ENCODE assay signal across 8 mouse cellular contexts in the genomic region with DNA sequence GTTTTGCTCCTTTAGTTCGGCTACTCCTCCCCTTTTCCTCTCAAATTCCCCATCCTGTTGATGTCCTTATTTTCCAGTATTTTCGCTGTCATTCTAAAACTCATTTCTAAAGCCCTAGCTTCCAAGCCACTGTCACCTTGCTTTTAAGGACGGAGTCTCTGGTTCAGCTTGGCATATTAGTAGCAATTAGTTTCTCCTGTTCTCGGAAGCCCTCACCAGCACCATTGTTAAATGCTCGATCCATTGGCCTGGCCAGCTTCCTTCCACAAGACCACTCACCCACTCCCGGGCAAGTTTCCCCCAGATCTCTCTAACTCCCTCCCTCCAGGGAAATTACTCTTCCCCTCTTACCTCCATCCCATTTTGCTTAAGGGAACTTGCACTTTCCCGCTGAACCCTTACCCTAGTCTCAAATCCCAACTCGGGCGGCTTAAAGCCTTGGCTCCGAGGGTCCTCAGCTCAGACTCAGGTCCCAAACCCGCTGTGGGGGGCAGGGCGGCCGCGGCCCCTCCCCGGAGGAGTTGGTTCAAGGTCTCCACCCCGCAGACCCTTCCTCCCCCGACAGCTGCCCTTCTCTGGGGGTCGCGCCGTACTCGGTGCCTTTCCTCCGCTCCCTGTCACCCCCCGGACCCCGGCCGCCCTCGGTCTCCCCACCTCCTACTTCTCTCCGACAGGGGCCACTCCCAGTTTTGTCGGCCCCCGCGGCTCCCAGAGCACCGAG. TPM values are rescaled to one million over a fixed set of nuclear protein-coding genes. Genes with fewer than 3 reads are reported as not detected.
A peak's percentile ranks its signal among the peaks of the same experiment; 100 is the strongest.
DNase-seq lines count a peak whose midpoint lies in the region; ATAC-seq and TF ChIP-seq lines count a peak whose summit lies in the region.

No protein-coding gene starts in this region.

- TF ChIP-seq EP300 in liver, postnatal 0 days (IDR thresholded peaks at IDR 0.05; ENCODE audit: low read depth): no peak

- H3K4me1 ChIP-seq in lung, embryonic 14.5 days (ENCODE audit: insufficient read depth): peaks cover 11% of the 10 kb centered on the region
- peaks cover 29% of the 10 kb centered on the region for H3K4me1 ChIP-seq in forebrain, embryonic 12.5 days
- H3K4me1 ChIP-seq in hindbrain, embryonic 14.5 days (replicated peaks; ENCODE audit: control insufficient read depth, insufficient read depth, low read length): peaks cover 22% of the 10 kb centered on the region
- H3K4me1 ChIP-seq in liver, postnatal 0 days (ENCODE audit: insufficient read depth): peaks cover 26% of the 10 kb centered on the region

- peak; percentile 31 for DNase-seq in lung, embryonic 14.5 days
- no peak for DNase-seq in lung, postnatal 4 days
- peak; percentile 44 for DNase-seq in adrenal gland, postnatal 25 days
- DNase-seq in hindbrain, embryonic 14.5 days (ENCODE audit: low spot score): no peak
- DNase-seq in liver, postnatal 0 days: no peak
- peak; percentile 11 for DNase-seq in spleen, postnatal 14 days (ENCODE audit: low spot score in 2 of 2)
- no peak for DNase-seq in left cerebral cortex, adult 8-10 months (ENCODE audit: low spot score in 2 of 2)

- H3K27me3 ChIP-seq in lung, embryonic 14.5 days (ENCODE audit: insufficient read depth, low read length): no peaks in the 10 kb centered on the region
- H3K27me3 ChIP-seq in forebrain, embryonic 12.5 days: no peaks in the 10 kb centered on the region
- no peaks in the 10 kb centered on the region for H3K27me3 ChIP-seq in hindbrain, embryonic 14.5 days (ENCODE audit: control insufficient read depth, insufficient read depth, low read length)
- no peaks in the 10 kb centered on the region for H3K27me3 ChIP-seq in liver, postnatal 0 days (ENCODE audit: insufficient read depth, low read length)

- H3K4me2 ChIP-seq in lung, embryonic 14.5 days: peak overlapping the region; percentile 86
- peak overlapping the region; percentile 97 for H3K4me2 ChIP-seq in forebrain, embryonic 12.5 days
- H3K4me2 ChIP-seq in hindbrain, embryonic 14.5 days (replicated peaks): peak overlapping the region; percentile 95
- peak overlapping the region; percentile 99 for H3K4me2 ChIP-seq in liver, postnatal 0 days (ENCODE audit: low read depth, low read length)

- H3K9ac ChIP-seq in lung, embryonic 14.5 days: peak overlapping the region; percentile 88
- peak overlapping the region; percentile 88 for H3K9ac ChIP-seq in forebrain, embryonic 12.5 days
- H3K9ac ChIP-seq in hindbrain, embryonic 14.5 days: peak overlapping the region; percentile 81
- H3K9ac ChIP-seq in liver, postnatal 0 days (replicated peaks): peak overlapping the region; percentile 83

- no peaks in the 10 kb centered on the region for H3K9me3 ChIP-seq in lung, embryonic 14.5 days (ENCODE audit: low read depth, low read length)
- H3K9me3 ChIP-seq in forebrain, embryonic 12.5 days: no peaks in the 10 kb centered on the region
- no peaks in the 10 kb centered on the region for H3K9me3 ChIP-seq in hindbrain, embryonic 14.5 days (ENCODE audit: control insufficient read depth, low read length)
- no peaks in the 10 kb centered on the region for H3K9me3 ChIP-seq in liver, postnatal 0 days (ENCODE audit: low read length)

- peak overlapping the region; percentile 96 for H3K4me3 ChIP-seq in lung, embryonic 14.5 days (ENCODE audit: low read depth, low read length)
- peak overlapping the region; percentile 94 for H3K4me3 ChIP-seq in forebrain, embryonic 12.5 days (replicated peaks)
- peak overlapping the region; percentile 99 for H3K4me3 ChIP-seq in hindbrain, embryonic 14.5 days (replicated peaks; ENCODE audit: low read length)
- peak overlapping the region; percentile 74 for H3K4me3 ChIP-seq in liver, postnatal 0 days (ENCODE audit: low read depth, low read length)

- H3K36me3 ChIP-seq in lung, embryonic 14.5 days (ENCODE audit: insufficient read depth): 0 out of 2 replicates have a peak, but pooled peaks cover 5% of the 10 kb centered on the region
- no peaks in the 10 kb centered on the region; the same call in 1 of the 2 replicates for H3K36me3 ChIP-seq in forebrain, embryonic 12.5 days (replicated peaks)
- no peaks in the 10 kb centered on the region for H3K36me3 ChIP-seq in hindbrain, embryonic 14.5 days (replicated peaks; ENCODE audit: control insufficient read depth, insufficient read depth)
- H3K36me3 ChIP-seq in liver, postnatal 0 days (replicated peaks; ENCODE audit: insufficient read depth, low read length): peaks cover 4% of the 10 kb centered on the region; the same call in 1 of the 2 replicates

- 1% methylated on average over 31 of the region's 31 CpGs for WGBS in lung, embryonic 14.5 days
- WGBS in forebrain, embryonic 12.5 days: under 1% methylated on average over 31 of the region's 31 CpGs
- WGBS in hindbrain, embryonic 14.5 days: 2% methylated on average over 30 of the region's 31 CpGs
- WGBS in liver, postnatal 0 days (ENCODE audit: insufficient replicate concordance): 3% methylated on average over 29 of the region's 31 CpGs

- peak overlapping the region; percentile 93 for H3K27ac ChIP-seq in lung, embryonic 14.5 days (ENCODE audit: low read depth)
- H3K27ac ChIP-seq in forebrain, embryonic 12.5 days: peak overlapping the region; percentile 92
- peak overlapping the region; percentile 86 for H3K27ac ChIP-seq in hindbrain, embryonic 14.5 days
- peak overlapping the region; percentile 87 for H3K27ac ChIP-seq in liver, postnatal 0 days (ENCODE audit: low read depth)

- no peak for ATAC-seq in lung, embryonic 14.5 days (ENCODE audit: insufficient read depth)
- ATAC-seq in forebrain, embryonic 12.5 days (ENCODE audit: low FRiP score): no peak
- ATAC-seq in hindbrain, embryonic 14.5 days (ENCODE audit: low FRiP score): no peak
- no peak for ATAC-seq in liver, postnatal 0 days

- TF ChIP-seq CTCF in lung, embryonic 14.5 days (IDR thresholded peaks at IDR 0.05; ENCODE audit: low read depth): no peak
- TF ChIP-seq CTCF in liver, postnatal 0 days (IDR thresholded peaks at IDR 0.05; ENCODE audit: low read depth): no peak

RNA-seq across cellular contexts. Expression of a gene that starts 0.9 kb away (rescaled TPM):
- polyA plus RNA-seq in lung, embryonic 14.5 days (2014; fragmentation: Nextera tagmentation; extraction: Ambion mirVana): 36.0 and 38.3 TPM in 2 replicates
- 47.5 and 52.1 TPM in 2 replicates for total RNA-seq in adrenal gland, postnatal 25 days (2021)
- polyA plus RNA-seq in forebrain, embryonic 12.5 days (2016; fragmentation: Nextera tagmentation; extraction: Ambion mirVana): 33.2 and 33.4 TPM in 2 replicates
- polyA plus RNA-seq in hindbrain, embryonic 14.5 days (2014; fragmentation: Nextera tagmentation; extraction: Ambion mirVana): 16.0 and 17.7 TPM in 2 replicates
- 13.0 and 14.5 TPM in 2 replicates for polyA plus RNA-seq in liver, postnatal 0 days (2015; fragmentation: Nextera tagmentation; extraction: Ambion mirVana)
- 10 to 100 TPM; 57.3 to 67.8 (median 60.5) TPM for total RNA-seq in left cerebral cortex, adult 8-10 months (2022)

RNA-seq across cellular contexts. Expression of a gene that starts 29.5 kb away (rescaled TPM):
- 18.6 and 20.1 TPM in 2 replicates for polyA plus RNA-seq in lung, embryonic 14.5 days (2014; fragmentation: Nextera tagmentation; extraction: Ambion mirVana)
- total RNA-seq in adrenal gland, postnatal 25 days (2021): 15.4 and 16.2 TPM in 2 replicates
- 16.9 and 18.5 TPM in 2 replicates for polyA plus RNA-seq in forebrain, embryonic 12.5 days (2016; fragmentation: Nextera tagmentation; extraction: Ambion mirVana)
- 12.4 and 15.0 TPM in 2 replicates for polyA plus RNA-seq in hindbrain, embryonic 14.5 days (2014; fragmentation: Nextera tagmentation; extraction: Ambion mirVana)
- polyA plus RNA-seq in liver, postnatal 0 days (2015; fragmentation: Nextera tagmentation; extraction: Ambion mirVana): 6.2 and 8.1 TPM in 2 replicates
- total RNA-seq in left cerebral cortex, adult 8-10 months (2022): 10 to 100 TPM; 15.6 to 19.2 (median 16.2) TPM

Comparison
In these comparisons a context has a peak if more than half of its experiments do, and no peak if none do; other contexts are left out.
1. DNase-seq: peak in lung, embryonic 14.5 days (single experiment), adrenal gland, postnatal 25 days (single experiment) and spleen, postnatal 14 days (2 of 2); none in lung, postnatal 4 days (0 of 2), hindbrain, embryonic 14.5 days (single experiment), liver, postnatal 0 days (single experiment) and left cerebral cortex, adult 8-10 months (0 of 2).
2. Peak in every context shown above with its lines, with median percentiles within 50 percentile points of each other: H3K27ac ChIP-seq, H3K4me2 ChIP-seq, H3K4me3 ChIP-seq and H3K9ac ChIP-seq.